Mouse (Mus musculus) small intestine, adult 2 months (tissue): ENCODE results near the gene Ece1.

Experiments used
- CTCF ChIP-seq: fragments of 200-500 bp; IDR thresholded peaks from 2 replicates; pipeline ENCODE4 v1.5.1; 2012; ENCODE audit warnings: low read depth, mild to moderate bottlenecking, control low read depth, inconsistent platforms, low read length, moderate library complexity, mixed read lengths; ENCODE audit not compliant: insufficient replicate concordance, insufficient read length; ENCODE audit errors: extremely low read depth
- POLR2A ChIP-seq: fragments of 200-500 bp; IDR thresholded peaks from 2 replicates; pipeline ENCODE4 v1.6.1; 2012; ENCODE audit warnings: low read depth, mild to moderate bottlenecking, control low read depth, inconsistent platforms, low read length, moderate library complexity

DNA sequence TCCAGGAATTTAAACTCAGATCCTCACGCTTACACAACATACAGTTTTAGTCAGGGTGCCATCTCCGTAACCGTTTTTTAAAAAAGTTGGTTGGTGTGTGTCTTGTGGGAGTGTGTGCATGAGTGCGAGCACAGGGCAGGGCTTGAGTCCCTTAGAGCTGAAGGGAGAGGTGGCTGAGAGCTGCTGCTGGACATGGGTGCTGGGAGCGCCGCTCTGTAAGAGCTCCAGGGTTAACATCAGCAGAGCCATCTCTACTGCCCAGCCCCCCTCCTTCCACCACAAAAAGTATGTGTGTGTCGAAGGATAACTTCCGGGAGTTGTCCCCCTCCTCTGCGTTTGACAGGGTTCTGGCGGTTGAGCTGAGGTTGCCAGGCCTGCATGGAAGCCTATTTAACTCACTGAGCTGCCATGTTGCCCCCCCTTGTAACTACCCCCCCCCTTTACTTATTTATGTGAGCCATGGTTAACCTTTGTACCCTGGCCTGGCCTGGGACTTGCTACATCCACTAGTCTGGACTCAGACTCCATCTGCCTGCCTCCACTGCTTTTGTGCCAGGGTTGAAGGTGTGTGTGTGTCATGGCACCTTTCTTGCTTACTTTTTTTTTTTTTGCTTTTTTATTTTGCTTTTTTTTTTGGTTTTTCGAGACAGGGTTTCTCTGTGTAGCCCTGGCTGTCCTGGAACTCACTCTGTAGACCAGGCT is 142.0 kb downstream of the Ece1 start:
- TF ChIP-seq CTCF (no peak), POLR2A (no peak)
